Mouse (Mus musculus) liver, adult 2 months (tissue): ENCODE data around the gene Ift27.
A peak's percentile ranks its signal among the peaks of the same experiment; 100 is the strongest.

Experiments
- CTCF ChIP-seq: fragments of 200-500 bp; IDR thresholded peaks from 2 replicates; pipeline ENCODE4 v1.5.1; 2011; ENCODE audit warnings: low read depth, low read length, control low read depth
- POLR2A ChIP-seq: fragments of 200-500 bp; IDR thresholded peaks from 2 replicates; pipeline ENCODE4 v1.6.1; 2011; ENCODE audit warnings: low read length, control low read depth; ENCODE audit not compliant: insufficient read depth; ENCODE audit errors: extremely low read depth

- TF ChIP-seq POLR2A (no peak), CTCF (peak; percentile 45)
Observed at GRCm38 (mm10) chr15:78184855-78185254, 10.9 kb upstream of the Ift27 start.
